Mouse (Mus musculus) ES-E14 (cell line): Measurements from ENCODE around the gene Ran. TPM values are rescaled to one million over a fixed set of nuclear protein-coding genes. Genes with fewer than 3 reads are reported as not detected.

Experiments used
- DNase-seq: peaks from one replicate; pipeline ENCODE4 v3.0.0-alpha.2; 2013; ENCODE audit warnings: low read depth, low spot score
- H3K27ac ChIP-seq: 2 replicates; pipeline ENCODE4 v1.5.1; 2012; ENCODE audit warnings: low read depth, mild to moderate bottlenecking, low read length, moderate library complexity, mixed read lengths; ENCODE audit not compliant: poor library complexity, insufficient read depth, severe bottlenecking
- H3K36me3 ChIP-seq: 2 replicates; pipeline ENCODE4 v1.6.1; 2012; ENCODE audit warnings: mild to moderate bottlenecking, low read length, moderate library complexity, mixed read lengths; ENCODE audit not compliant: control insufficient read depth, poor library complexity, insufficient read depth, severe bottlenecking
- H3K4me1 ChIP-seq, 2 experiments: fragments of 150-350 bp in 1 of 2; sonication (generic) in 1 of 2; 2 replicates each; pipeline ENCODE4 v1.6.1; 2012; ENCODE audit warnings: low read length in 2 of 2, mild to moderate bottlenecking in 1 of 2, mixed read lengths in 1 of 2; ENCODE audit not compliant: control insufficient read depth in 2 of 2, insufficient read depth in 2 of 2, poor library complexity in 1 of 2
- H3K4me3 ChIP-seq, 2 experiments: fragments of 150-350 bp in 1 of 2; sonication (generic) in 1 of 2; 2 replicates each; pipeline ENCODE4 v1.5.1; 2012; ENCODE audit warnings: low read length in 2 of 2, low read depth in 1 of 2, mild to moderate bottlenecking in 1 of 2, mixed read lengths in 1 of 2; ENCODE audit not compliant: insufficient read depth in 1 of 2, poor library complexity in 1 of 2, severe bottlenecking in 1 of 2
- H3K9ac ChIP-seq: 2 replicates; pipeline ENCODE4 v1.6.1; 2012; ENCODE audit warnings: low read depth, mild to moderate bottlenecking, low read length, mixed read lengths; ENCODE audit not compliant: poor library complexity, insufficient read depth, severe bottlenecking
- H3K9me3 ChIP-seq: fragments of 150-350 bp; sonication (generic); 2 replicates; pipeline ENCODE4 v1.6.1; 2012; ENCODE audit warnings: low read depth, mild to moderate bottlenecking, low read length; ENCODE audit not compliant: control insufficient read depth, insufficient read depth
- CHD2 ChIP-seq: IDR thresholded peaks from 2 replicates; pipeline ENCODE4 v1.6.1; 2014; ENCODE audit warnings: mild to moderate bottlenecking, low read depth, low read length, inconsistent platforms
- HCFC1 ChIP-seq: IDR thresholded peaks from 2 replicates; pipeline ENCODE4 v1.6.1; 2012; ENCODE audit warnings: low read length, inconsistent platforms, borderline replicate concordance; ENCODE audit not compliant: insufficient read depth
- MAFK ChIP-seq: IDR thresholded peaks from 2 replicates; pipeline ENCODE4 v1.6.1; 2014; ENCODE audit warnings: mild to moderate bottlenecking, low read depth, low read length, inconsistent platforms; ENCODE audit not compliant: insufficient read depth
- ZC3H11A ChIP-seq: IDR thresholded peaks from 2 replicates; pipeline ENCODE4 v1.6.1; 2012; ENCODE audit warnings: low read depth, mild to moderate bottlenecking, inconsistent platforms, low read length, borderline replicate concordance
- ZNF384 ChIP-seq: IDR thresholded peaks from 2 replicates; pipeline ENCODE4 v1.6.1; 2012; ENCODE audit warnings: low read depth, low read length, inconsistent platforms
- in situ Hi-C, 2 experiments: fragments of 600-800 bp; cut with MboI; formaldehyde crosslinking; loops; one replicate each; pipeline ENCODE4 v1.15.1; 2025; ENCODE audit warnings: low sequenced_read_pairs in 2 of 2, inconsistent platforms in 1 of 2; ENCODE audit not compliant: unreplicated experiment in 2 of 2
- total RNA-seq: library from RNA; depleted of rRNA; stranded (reverse); fragments of 300-350 nt; gene quantifications from 2 replicates; pipeline ENCODE4 v1.2.3, GENCODE M21; 2012; rRNA removed

The Ran gene
- total RNA-seq, 1 experiment, result 877 TPM

GRCm38 (mm10) chr5:129073404-129073803 is 53.5 kb downstream of the Ran start:
- Histone ChIP-seq H3K9me3 (no peaks in the 10 kb centered on the region), H3K9ac (no peak overlapping the region)

More at GRCm38 (mm10) chr5:129073404-129073803, 53.5 kb downstream of the Ran start:
- TF ChIP-seq MAFK (no peak), ZC3H11A (no peak), HCFC1 (no peak), ZNF384 (no peak), CHD2 (no peak)
- Histone ChIP-seq H3K36me3 (no peaks in the 10 kb centered on the region), H3K27ac (no peak overlapping the region), H3K4me3 (no peak overlapping the region), H3K4me1 (peaks cover 4 to 16% of the 10 kb centered on the region in 2 experiments; a peak in 2 of 4 replicates)
- no peak for DNase-seq
- in situ Hi-C loops, result no loop called here

Other genes starting within 250 kb of the Ran start
- 1.2 TPM in 2 replicates for gene Rimbp2, start 66.6 kb upstream of the Ran start, total RNA-seq
- gene Stx2, start 11.5 kb upstream of the Ran start, total RNA-seq, result 6.8 and 9.4 TPM in 2 replicates
- 1.1 and 2.8 TPM in 2 replicates for gene Adgrd1, start 76.7 kb downstream of the Ran start, total RNA-seq